Mouse (Mus musculus): Measurements from ENCODE around the gene Dido1. TPM values are rescaled to one million over a fixed set of nuclear protein-coding genes. Genes with fewer than 3 reads are reported as not detected.

Gene Dido1
- polyA plus RNA-seq, 1 experiment, result 42.2 TPM

- Histone ChIP-seq H3K27ac (ENCODE audit: control insufficient read depth, insufficient read depth, low read length) (no peak overlapping the region), H3K27me3 (ENCODE audit: control insufficient read depth, insufficient read depth, low read length) (no peaks in the 10 kb centered on the region), H3K4me1 (replicated peaks; ENCODE audit: control insufficient read depth, insufficient read depth, low read length) (no peaks in the 10 kb centered on the region), H3K4me3 (ENCODE audit: control insufficient read depth, insufficient read depth, low read length) (no peak overlapping the region), H3K36me3 (ENCODE audit: control insufficient read depth, insufficient read depth, low read length) (peaks cover 37% of the 10 kb centered on the region)
- DNase-seq, result no peak
- 95% methylated on average over 2 of the region's 2 CpGs for WGBS
- TF ChIP-seq CTCF (IDR thresholded peaks at IDR 0.05; ENCODE audit: borderline replicate concordance, control insufficient read depth, extremely low read depth, insufficient read depth, low read length, poor library complexity) (no peak), POLR2A (IDR thresholded peaks at IDR 0.05; ENCODE audit: control insufficient read depth, extremely low read depth, insufficient read depth, low read length, poor library complexity) (no peak)
Observed at GRCm38 (mm10) chr2:180676706-180677105, 33.1 kb downstream of the Dido1 start.

GRCm38 (mm10) chr2:180662008-180662407 lies 47.8 kb downstream of the Dido1 start:
- H3K4me1 ChIP-seq (replicated peaks; ENCODE audit: control insufficient read depth, insufficient read depth, low read length), result no peaks in the 10 kb centered on the region
- 92% methylated on average over 4 of the region's 4 CpGs for WGBS
- H3K4me3 ChIP-seq (ENCODE audit: control insufficient read depth, insufficient read depth, low read length), result no peak overlapping the region
- no peak for DNase-seq
- no peaks in the 10 kb centered on the region for H3K27me3 ChIP-seq (ENCODE audit: control insufficient read depth, insufficient read depth, low read length)
- TF ChIP-seq CTCF (IDR thresholded peaks at IDR 0.05; ENCODE audit: borderline replicate concordance, control insufficient read depth, extremely low read depth, insufficient read depth, low read length, poor library complexity) (no peak), POLR2A (IDR thresholded peaks at IDR 0.05; ENCODE audit: control insufficient read depth, extremely low read depth, insufficient read depth, low read length, poor library complexity) (no peak)
- H3K27ac ChIP-seq (ENCODE audit: control insufficient read depth, insufficient read depth, low read length), result no peak overlapping the region
- peaks cover 13% of the 10 kb centered on the region; the same call in 1 of the 2 replicates for H3K36me3 ChIP-seq (ENCODE audit: control insufficient read depth, insufficient read depth, low read length)

- H3K36me3 ChIP-seq (ENCODE audit: control insufficient read depth, insufficient read depth, low read length), result peaks cover 10% of the 10 kb centered on the region; the same call in 1 of the 2 replicates
- no peak for DNase-seq
- no peak overlapping the region for H3K27ac ChIP-seq (ENCODE audit: control insufficient read depth, insufficient read depth, low read length)
- no peaks in the 10 kb centered on the region for H3K4me1 ChIP-seq (replicated peaks; ENCODE audit: control insufficient read depth, insufficient read depth, low read length)
- TF ChIP-seq CTCF (IDR thresholded peaks at IDR 0.05; ENCODE audit: borderline replicate concordance, control insufficient read depth, extremely low read depth, insufficient read depth, low read length, poor library complexity), result no peak
- TF ChIP-seq POLR2A (IDR thresholded peaks at IDR 0.05; ENCODE audit: control insufficient read depth, extremely low read depth, insufficient read depth, low read length, poor library complexity), result no peak
- H3K27me3 ChIP-seq (ENCODE audit: control insufficient read depth, insufficient read depth, low read length), result no peaks in the 10 kb centered on the region
- WGBS, result 94% methylated on average over 5 of the region's 5 CpGs
- no peak overlapping the region for H3K4me3 ChIP-seq (ENCODE audit: control insufficient read depth, insufficient read depth, low read length)
Observed at GRCm38 (mm10) chr2:180660521-180660920, 49.3 kb downstream of the Dido1 start.

GRCm38 (mm10) chr2:180659353-180660150 lies 50.2 kb downstream of the Dido1 start:
- 65% methylated on average over 42 of the region's 42 CpGs for WGBS
- Histone ChIP-seq H3K4me3 (ENCODE audit: control insufficient read depth, insufficient read depth, low read length) (no peak overlapping the region), H3K4me1 (replicated peaks; ENCODE audit: control insufficient read depth, insufficient read depth, low read length) (no peaks in the 10 kb centered on the region), H3K36me3 (ENCODE audit: control insufficient read depth, insufficient read depth, low read length) (peaks cover 9% of the 10 kb centered on the region; the same call in 1 of the 2 replicates), H3K27me3 (ENCODE audit: control insufficient read depth, insufficient read depth, low read length) (no peaks in the 10 kb centered on the region), H3K27ac (ENCODE audit: control insufficient read depth, insufficient read depth, low read length) (no peak overlapping the region)
- TF ChIP-seq CTCF (IDR thresholded peaks at IDR 0.05; ENCODE audit: borderline replicate concordance, control insufficient read depth, extremely low read depth, insufficient read depth, low read length, poor library complexity) (no peak), POLR2A (IDR thresholded peaks at IDR 0.05; ENCODE audit: control insufficient read depth, extremely low read depth, insufficient read depth, low read length, poor library complexity) (no peak)
- no peak for DNase-seq

- 94% methylated on average over 5 of the region's 5 CpGs for WGBS
Observed at GRCm38 (mm10) chr2:180658381-180658780, 51.4 kb downstream of the Dido1 start.

GRCm38 (mm10) chr2:180657394-180658013 lies 52.3 kb downstream of the Dido1 start:
- DNase-seq, result peak; percentile 66
- no peaks in the 10 kb centered on the region for H3K27me3 ChIP-seq (ENCODE audit: control insufficient read depth, insufficient read depth, low read length)
- no peaks in the 10 kb centered on the region for H3K4me1 ChIP-seq (replicated peaks; ENCODE audit: control insufficient read depth, insufficient read depth, low read length)
- WGBS, result 85% methylated on average over 4 of the region's 4 CpGs
- H3K36me3 ChIP-seq (ENCODE audit: control insufficient read depth, insufficient read depth, low read length), result peaks cover 9% of the 10 kb centered on the region; the same call in 1 of the 2 replicates
- H3K4me3 ChIP-seq (ENCODE audit: control insufficient read depth, insufficient read depth, low read length), result no peak overlapping the region
- TF ChIP-seq POLR2A (IDR thresholded peaks at IDR 0.05; ENCODE audit: control insufficient read depth, extremely low read depth, insufficient read depth, low read length, poor library complexity) (no peak), CTCF (IDR thresholded peaks at IDR 0.05; ENCODE audit: borderline replicate concordance, control insufficient read depth, extremely low read depth, insufficient read depth, low read length, poor library complexity) (no peak)
- no peak overlapping the region for H3K27ac ChIP-seq (ENCODE audit: control insufficient read depth, insufficient read depth, low read length)

More at GRCm38 (mm10) chr2:180658381-180658780, 51.4 kb downstream of the Dido1 start:
- Histone ChIP-seq H3K27ac (ENCODE audit: control insufficient read depth, insufficient read depth, low read length) (no peak overlapping the region), H3K4me3 (ENCODE audit: control insufficient read depth, insufficient read depth, low read length) (no peak overlapping the region), H3K36me3 (ENCODE audit: control insufficient read depth, insufficient read depth, low read length) (peaks cover 9% of the 10 kb centered on the region; the same call in 1 of the 2 replicates), H3K27me3 (ENCODE audit: control insufficient read depth, insufficient read depth, low read length) (no peaks in the 10 kb centered on the region), H3K4me1 (replicated peaks; ENCODE audit: control insufficient read depth, insufficient read depth, low read length) (no peaks in the 10 kb centered on the region)
- DNase-seq, result no peak
- TF ChIP-seq CTCF (IDR thresholded peaks at IDR 0.05; ENCODE audit: borderline replicate concordance, control insufficient read depth, extremely low read depth, insufficient read depth, low read length, poor library complexity) (no peak), POLR2A (IDR thresholded peaks at IDR 0.05; ENCODE audit: control insufficient read depth, extremely low read depth, insufficient read depth, low read length, poor library complexity) (no peak)

Data from thymus, adult 2 months (tissue).